Mouse (Mus musculus) ES-Bruce4 (cell line): ENCODE data around the gene Lbhd2. TPM values are rescaled to one million over a fixed set of nuclear protein-coding genes. Genes with fewer than 3 reads are reported as not detected.

Experiments used
- H3K27ac ChIP-seq: 2 replicates; pipeline ENCODE4 v1.5.1; 2012; ENCODE audit warnings: low read length, inconsistent platforms; ENCODE audit not compliant: insufficient read depth
- H3K27me3 ChIP-seq: 2 replicates; pipeline ENCODE4 v1.6.1; 2012; ENCODE audit warnings: mild to moderate bottlenecking, low read length, inconsistent platforms; ENCODE audit not compliant: control insufficient read depth, poor library complexity, insufficient read depth, severe bottlenecking
- H3K36me3 ChIP-seq: 2 replicates; pipeline ENCODE4 v1.6.1; 2012; ENCODE audit warnings: inconsistent platforms, mild to moderate bottlenecking, low read length, moderate library complexity; ENCODE audit not compliant: control insufficient read depth, poor library complexity, insufficient read depth, severe bottlenecking
- H3K4me1 ChIP-seq: one replicate; pipeline ENCODE4 v1.8.1; 2011; ENCODE audit warnings: low read length; ENCODE audit not compliant: control insufficient read depth, insufficient read depth
- H3K4me3 ChIP-seq: 2 replicates; pipeline ENCODE4 v1.5.1; 2011; ENCODE audit warnings: low read depth, mild to moderate bottlenecking, low read length
- H3K9ac ChIP-seq: 2 replicates; pipeline ENCODE4 v1.6.1; 2012; ENCODE audit warnings: low read depth, mild to moderate bottlenecking, inconsistent platforms; ENCODE audit not compliant: poor library complexity, severe bottlenecking
- H3K9me3 ChIP-seq: replicated peaks from 2 replicates; pipeline ENCODE4 v1.6.1; 2012; ENCODE audit warnings: mild to moderate bottlenecking, low read length, inconsistent platforms; ENCODE audit not compliant: control insufficient read depth, poor library complexity, insufficient read depth, severe bottlenecking
- CTCF ChIP-seq: IDR thresholded peaks from one replicate; pipeline ENCODE4 v1.8.1; 2011; ENCODE audit warnings: low read depth, low read length
- EP300 ChIP-seq: IDR thresholded peaks from 2 replicates; pipeline ENCODE4 v1.6.1; 2011; ENCODE audit warnings: low read depth, low read length; ENCODE audit not compliant: insufficient read depth
- POLR2A ChIP-seq: IDR thresholded peaks from one replicate; pipeline ENCODE4 v1.8.1; 2011; ENCODE audit warnings: low read length; ENCODE audit not compliant: insufficient read depth
- polyA plus RNA-seq: library from polyadenylated mRNA; stranded (reverse); fragments of >200 nt; gene quantifications from 2 replicates; pipeline ENCODE4 v1.2.4, GENCODE M21; 2011; ENCODE audit warnings: low read depth; ENCODE audit not compliant: missing spikeins, insufficient read depth, insufficient read length

Gene Lbhd2
- polyA plus RNA-seq, 1 experiment: not detected

GRCm38 (mm10) chr12:111412581-111413284 lies 6.1 kb downstream of the Lbhd2 start:
- TF ChIP-seq POLR2A (no peak), CTCF (no peak), EP300 (no peak)
- Histone ChIP-seq H3K27ac (no peak overlapping the region), H3K27me3 (no peaks in the 10 kb centered on the region), H3K9ac (no peak overlapping the region), H3K4me1 (no peaks in the 10 kb centered on the region), H3K9me3 (no peaks in the 10 kb centered on the region), H3K36me3 (no peaks in the 10 kb centered on the region), H3K4me3 (no peak overlapping the region)

GRCm38 (mm10) chr12:111413300-111413699 lies 6.7 kb downstream of the Lbhd2 start:
- no peaks in the 10 kb centered on the region for H3K9me3 ChIP-seq
- no peaks in the 10 kb centered on the region for H3K27me3 ChIP-seq
- H3K36me3 ChIP-seq: no peaks in the 10 kb centered on the region
- TF ChIP-seq CTCF (peak; percentile 99), EP300 (0 out of 2 replicates have a peak, but pooled peaks have one; percentile 47), POLR2A (no peak)
- H3K9ac ChIP-seq: no peak overlapping the region
- no peaks in the 10 kb centered on the region for H3K4me1 ChIP-seq
- H3K27ac ChIP-seq: no peak overlapping the region
- H3K4me3 ChIP-seq: no peak overlapping the region

GRCm38 (mm10) chr12:111416921-111417779 lies 10.5 kb downstream of the Lbhd2 start, which contains the start of gene Exoc3l4:
Gene Exoc3l4, plus strand, starts transcription at chr12:111417017.
- peak within 1 kb of the TSS; percentile 38 for H3K4me3 ChIP-seq
- no peaks in the 10 kb centered on the region for H3K9me3 ChIP-seq
- no peaks in the 10 kb centered on the region for H3K4me1 ChIP-seq
- H3K27me3 ChIP-seq: no peaks in the 10 kb centered on the region
- no peak for TF ChIP-seq POLR2A
- TF ChIP-seq EP300: no peak
- no peak for TF ChIP-seq CTCF
- H3K27ac ChIP-seq: no peak within 1 kb of the TSS
- H3K9ac ChIP-seq: no peak within 1 kb of the TSS
- H3K36me3 ChIP-seq: no peaks in the 10 kb centered on the region

- H3K36me3 ChIP-seq: no peaks in the 10 kb centered on the region
- no peaks in the 10 kb centered on the region for H3K27me3 ChIP-seq
- TF ChIP-seq EP300: no peak
- TF ChIP-seq CTCF: no peak
- no peak for TF ChIP-seq POLR2A
- no peak overlapping the region for H3K27ac ChIP-seq
- H3K4me1 ChIP-seq: no peaks in the 10 kb centered on the region
- H3K4me3 ChIP-seq: no peak overlapping the region
- H3K9ac ChIP-seq: no peak overlapping the region
- no peaks in the 10 kb centered on the region for H3K9me3 ChIP-seq
Measured at GRCm38 (mm10) chr12:111419918-111420317, 13.3 kb downstream of the Lbhd2 start.

GRCm38 (mm10) chr12:111420946-111421709 lies 14.5 kb downstream of the Lbhd2 start:
- no peaks in the 10 kb centered on the region for H3K9me3 ChIP-seq
- H3K4me1 ChIP-seq: no peaks in the 10 kb centered on the region
- TF ChIP-seq POLR2A (no peak), CTCF (no peak), EP300 (no peak)
- no peaks in the 10 kb centered on the region for H3K36me3 ChIP-seq
- no peaks in the 10 kb centered on the region for H3K27me3 ChIP-seq
- H3K27ac ChIP-seq: no peak overlapping the region
- no peak overlapping the region for H3K9ac ChIP-seq
- H3K4me3 ChIP-seq: no peak overlapping the region
